Mouse (Mus musculus): ENCODE data around the gene Hnrnpa0.

GRCm38 (mm10) chr13:58129687-58130246 lies 1.4 kb upstream of the Hnrnpa0 start:
- no peak for TF ChIP-seq POLR2A (IDR thresholded peaks at IDR 0.05; ENCODE audit: insufficient read length, low read depth)
- TF ChIP-seq MAX (IDR thresholded peaks at IDR 0.05; ENCODE audit: low read depth), result no peak
- no peak for TF ChIP-seq USF1 (IDR thresholded peaks at IDR 0.05; ENCODE audit: low read depth)
- TF ChIP-seq MYOD1 (IDR thresholded peaks at IDR 0.05; ENCODE audit: control insufficient read depth in 1 of 3, insufficient read length in 2 of 3, low read depth in 2 of 3), result no peak
- TF ChIP-seq SRF (IDR thresholded peaks at IDR 0.05; ENCODE audit: control insufficient read depth, insufficient read length, low read depth), result no peak
- TF ChIP-seq E2F4 (IDR thresholded peaks at IDR 0.05; ENCODE audit: insufficient read depth), result no peak
- TF ChIP-seq REST (IDR thresholded peaks at IDR 0.05; ENCODE audit: insufficient read depth, insufficient read length), result no peak
- no peak for TF ChIP-seq CEBPB (IDR thresholded peaks at IDR 0.05; ENCODE audit: insufficient read depth, poor library complexity, severe bottlenecking)
- no peak for TF ChIP-seq TCF3 (IDR thresholded peaks at IDR 0.05; ENCODE audit: insufficient read length, low read depth)
- no peak for TF ChIP-seq TCF12 (IDR thresholded peaks at IDR 0.05; ENCODE audit: insufficient read depth, poor library complexity, severe bottlenecking)
